Mouse (Mus musculus) forebrain, embryonic 16.5 days (tissue): Measurements from ENCODE around the gene Apoc3. TPM values are rescaled to one million over a fixed set of nuclear protein-coding genes. Genes with fewer than 3 reads are reported as not detected.
A peak's percentile ranks its signal among the peaks of the same experiment; 100 is the strongest.

ENCODE experiments used
- ATAC-seq: fragments of 200-750 bp; cut with Nextera tagmentation; 2 replicates; pipeline ENCODE4 v1.8.0; 2017; ENCODE audit warnings: mild to moderate bottlenecking, moderate library complexity
- H3K27ac ChIP-seq: fragments of 300-500 bp; sonication (generic); 2 replicates; pipeline ENCODE4 v1.5.1; 2014; ENCODE audit warnings: low read length, control low read depth
- H3K27me3 ChIP-seq: fragments of 300-500 bp; sonication (generic); replicated peaks from 2 replicates; pipeline ENCODE4 v1.6.1; 2014; ENCODE audit warnings: low read length; ENCODE audit not compliant: control insufficient read depth, insufficient read depth
- H3K36me3 ChIP-seq: fragments of 300-500 bp; sonication (generic); 2 replicates; pipeline ENCODE4 v1.6.1; 2014; ENCODE audit not compliant: control insufficient read depth, insufficient read depth
- H3K4me1 ChIP-seq: fragments of 300-500 bp; sonication (generic); replicated peaks from 2 replicates; pipeline ENCODE4 v1.6.1; 2014; ENCODE audit warnings: low read length; ENCODE audit not compliant: control insufficient read depth, insufficient read depth
- H3K4me2 ChIP-seq: fragments of 300-500 bp; sonication (generic); 2 replicates; pipeline ENCODE4 v1.6.1; 2014; ENCODE audit warnings: mild to moderate bottlenecking, low read length, control low read depth
- H3K4me3 ChIP-seq: fragments of 300-500 bp; sonication (generic); replicated peaks from 2 replicates; pipeline ENCODE4 v1.5.1; 2014; ENCODE audit warnings: mild to moderate bottlenecking, low read length, control low read depth
- H3K9ac ChIP-seq: fragments of 300-500 bp; sonication (generic); replicated peaks from 2 replicates; pipeline ENCODE4 v1.6.1; 2014; ENCODE audit warnings: low read depth, low read length, control low read depth
- H3K9me3 ChIP-seq: fragments of 300-500 bp; sonication (generic); 2 replicates; pipeline ENCODE4 v1.6.1; 2016; ENCODE audit warnings: low read length; ENCODE audit not compliant: control insufficient read depth
- WGBS: fragments of 180-500 bp; shearing (Covaris S2); extraction: QIAGEN DNeasy Blood & Tissue Kit; methylation state at CpG from one replicate; pipeline ENCODE4 v1.1.7; 2014; 5-methylcytosine and 5-hydroxymethylcytosine counted together
- polyA plus RNA-seq: library from polyadenylated mRNA; unstranded; fragments of >200 nt; fragmentation: Nextera tagmentation; extraction: Ambion mirVana; gene quantifications from 2 replicates; pipeline ENCODE4 v1.2.1, GENCODE M21; 2015

The Apoc3 gene
- polyA plus RNA-seq, 1 experiment from 2014 or later = not detected

DNA sequence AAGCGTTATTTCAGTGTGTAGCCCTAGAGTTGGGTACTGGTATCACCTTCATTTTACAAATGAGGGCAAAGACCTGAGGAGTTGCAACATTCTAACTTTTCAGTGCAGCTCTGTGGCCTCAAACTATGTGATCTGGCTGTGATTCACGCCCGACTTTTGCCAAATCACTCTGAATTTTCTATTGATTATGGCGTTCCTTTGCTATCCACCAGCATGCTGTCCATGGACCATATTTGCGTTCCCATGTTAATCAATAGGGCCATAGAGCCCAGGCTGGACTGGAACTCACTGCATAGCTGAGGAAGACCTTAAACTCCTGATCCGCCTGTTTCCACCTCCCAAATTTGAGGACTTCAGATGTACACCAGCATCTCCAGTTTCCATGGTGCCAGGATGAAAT is 23.7 kb upstream of the Apoc3 start:
- Histone ChIP-seq H3K4me1 (no peaks in the 10 kb centered on the region), H3K4me3 (no peak overlapping the region), H3K4me2 (no peak overlapping the region), H3K9me3 (no peaks in the 10 kb centered on the region), H3K9ac (no peak overlapping the region), H3K27me3 (no peaks in the 10 kb centered on the region), H3K27ac (no peak overlapping the region), H3K36me3 (no peaks in the 10 kb centered on the region)
- 92% methylated on average over 6 of the region's 6 CpGs for WGBS
- no peak for ATAC-seq

DNA sequence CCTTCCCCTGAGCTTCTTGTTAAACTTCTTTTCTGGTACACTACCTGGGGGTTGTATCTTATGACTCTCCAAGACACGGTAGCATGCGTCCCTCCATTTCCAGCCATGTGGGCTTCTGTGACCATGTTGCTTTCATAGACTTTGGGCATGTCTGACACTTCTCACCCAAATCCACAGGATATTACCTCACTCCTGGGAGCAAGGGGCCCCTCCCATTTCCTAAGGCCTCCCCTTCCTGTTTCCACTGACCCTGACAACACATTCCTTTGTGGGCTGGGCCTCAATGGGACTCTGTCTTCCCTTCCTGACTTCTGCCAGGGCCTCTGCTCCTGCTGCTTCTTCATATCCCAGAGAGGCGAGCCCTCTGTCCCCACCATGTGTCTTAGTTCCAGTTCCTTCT is 22.1 kb upstream of the Apoc3 start:
- WGBS = 82% methylated on average over 3 of the region's 3 CpGs
- H3K27ac ChIP-seq = no peak overlapping the region
- H3K4me3 ChIP-seq = no peak overlapping the region
- H3K36me3 ChIP-seq = no peaks in the 10 kb centered on the region
- H3K9me3 ChIP-seq = no peaks in the 10 kb centered on the region
- ATAC-seq = no peak
- no peaks in the 10 kb centered on the region for H3K27me3 ChIP-seq
- H3K9ac ChIP-seq = no peak overlapping the region
- H3K4me1 ChIP-seq = no peaks in the 10 kb centered on the region
- no peak overlapping the region for H3K4me2 ChIP-seq

- Histone ChIP-seq H3K36me3 (no peaks in the 10 kb centered on the region), H3K27me3 (no peaks in the 10 kb centered on the region), H3K9me3 (no peaks in the 10 kb centered on the region), H3K4me2 (no peak overlapping the region), H3K4me3 (no peak overlapping the region), H3K9ac (no peak overlapping the region), H3K4me1 (no peaks in the 10 kb centered on the region), H3K27ac (no peak overlapping the region)
- 89% methylated on average over 10 of the region's 10 CpGs for WGBS
- ATAC-seq = no peak
Measured at GRCm38 (mm10) chr9:46256658-46257385, 21.4 kb upstream of the Apoc3 start.

- Histone ChIP-seq H3K36me3 (no peaks in the 10 kb centered on the region), H3K27ac (no peak overlapping the region), H3K27me3 (no peaks in the 10 kb centered on the region), H3K4me3 (no peak overlapping the region), H3K9me3 (no peaks in the 10 kb centered on the region), H3K4me1 (no peaks in the 10 kb centered on the region), H3K9ac (no peak overlapping the region), H3K4me2 (no peak overlapping the region)
- ATAC-seq = no peak
- 92% methylated on average over 7 of the region's 7 CpGs for WGBS
Measured at GRCm38 (mm10) chr9:46256177-46256576, 20.7 kb upstream of the Apoc3 start.

DNA sequence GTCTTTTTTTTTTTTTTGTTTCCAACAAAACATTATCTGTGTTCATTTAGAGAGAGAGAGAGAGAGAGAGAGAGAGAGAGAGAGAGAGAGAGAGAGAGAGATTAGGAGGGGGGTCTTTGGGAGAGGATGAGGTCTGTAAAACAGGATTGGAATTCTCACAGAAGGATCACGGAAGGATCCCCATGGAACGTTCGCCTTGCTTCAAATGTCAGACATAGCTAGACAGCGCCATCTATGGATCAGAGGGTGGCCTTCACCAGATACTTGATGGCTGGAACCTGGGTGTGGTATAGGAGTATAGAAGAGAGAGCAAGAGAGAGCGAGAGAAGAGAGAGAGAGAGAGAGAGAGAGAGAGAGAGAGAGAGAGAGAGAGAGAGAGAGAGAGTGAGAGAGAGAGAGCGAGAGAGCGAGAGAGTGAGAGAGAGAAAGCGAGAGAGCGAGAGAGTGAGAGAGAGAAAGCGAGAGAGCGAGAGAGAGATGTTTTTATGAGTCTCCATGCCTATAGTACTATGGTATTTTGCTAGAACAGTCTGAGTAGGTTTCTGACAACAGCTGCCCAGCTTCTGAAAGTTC is 11.4 kb upstream of the Apoc3 start:
- H3K36me3 ChIP-seq = no peaks in the 10 kb centered on the region
- 24% methylated on average over 10 of the region's 11 CpGs for WGBS
- H3K4me1 ChIP-seq = no peaks in the 10 kb centered on the region
- ATAC-seq = peak; percentile 83
- H3K9me3 ChIP-seq = no peaks in the 10 kb centered on the region
- H3K27me3 ChIP-seq = no peaks in the 10 kb centered on the region
- no peak overlapping the region for H3K9ac ChIP-seq
- no peak overlapping the region for H3K4me2 ChIP-seq
- H3K27ac ChIP-seq = no peak overlapping the region
- no peak overlapping the region for H3K4me3 ChIP-seq

GRCm38 (mm10) chr9:46243584-46243983 is 8.1 kb upstream of the Apoc3 start:
- H3K27ac ChIP-seq = no peak overlapping the region
- ATAC-seq = no peak
- 38% methylated on average over 8 of the region's 8 CpGs for WGBS
- no peak overlapping the region for H3K9ac ChIP-seq
- no peaks in the 10 kb centered on the region for H3K27me3 ChIP-seq
- H3K4me1 ChIP-seq = no peaks in the 10 kb centered on the region
- H3K36me3 ChIP-seq = no peaks in the 10 kb centered on the region
- no peak overlapping the region for H3K4me3 ChIP-seq
- H3K4me2 ChIP-seq = no peak overlapping the region
- no peaks in the 10 kb centered on the region for H3K9me3 ChIP-seq

GRCm38 (mm10) chr9:46243122-46243521 is 7.7 kb upstream of the Apoc3 start:
- H3K4me1 ChIP-seq = no peaks in the 10 kb centered on the region
- no peak overlapping the region for H3K4me3 ChIP-seq
- WGBS = 70% methylated on average over 4 of the region's 4 CpGs
- H3K9me3 ChIP-seq = no peaks in the 10 kb centered on the region
- H3K27ac ChIP-seq = no peak overlapping the region
- no peak overlapping the region for H3K4me2 ChIP-seq
- no peak overlapping the region for H3K9ac ChIP-seq
- no peaks in the 10 kb centered on the region for H3K36me3 ChIP-seq
- no peaks in the 10 kb centered on the region for H3K27me3 ChIP-seq
- no peak for ATAC-seq

GRCm38 (mm10) chr9:46241818-46242217 is 6.4 kb upstream of the Apoc3 start:
- no peak for ATAC-seq
- Histone ChIP-seq H3K4me3 (no peak overlapping the region), H3K4me2 (no peak overlapping the region), H3K4me1 (no peaks in the 10 kb centered on the region), H3K9ac (no peak overlapping the region), H3K36me3 (no peaks in the 10 kb centered on the region), H3K9me3 (no peaks in the 10 kb centered on the region), H3K27me3 (no peaks in the 10 kb centered on the region), H3K27ac (no peak overlapping the region)
- WGBS = 83% methylated on average over 2 of the region's 2 CpGs

GRCm38 (mm10) chr9:46240526-46241153 is 5.2 kb upstream of the Apoc3 start, which contains the start of gene Apoa4:
TSS of gene Apoa4 (plus strand) at chr9:46240696.
- no peaks in the 10 kb centered on the region for H3K9me3 ChIP-seq
- no peak within 1 kb of the TSS for H3K4me2 ChIP-seq
- no peak within 1 kb of the TSS for H3K9ac ChIP-seq
- no peaks in the 10 kb centered on the region for H3K4me1 ChIP-seq
- H3K4me3 ChIP-seq = no peak within 1 kb of the TSS
- 65% methylated on average over 7 of the region's 7 CpGs for WGBS
- no peaks in the 10 kb centered on the region for H3K27me3 ChIP-seq
- H3K27ac ChIP-seq = no peak within 1 kb of the TSS
- no peak for ATAC-seq
- no peaks in the 10 kb centered on the region for H3K36me3 ChIP-seq
